Mouse (Mus musculus) frontal cortex, adult (tissue): Measurements from ENCODE around the gene Casc3.

Experiments used
- ATAC-seq: cut with Nextera tagmentation; 2 replicates; pipeline ENCODE4 v1.9.2; 2017; ENCODE audit warnings: mild to moderate bottlenecking, moderate library complexity, mixed read lengths; ENCODE audit not compliant: low TSS enrichment

The Casc3 gene

DNA sequence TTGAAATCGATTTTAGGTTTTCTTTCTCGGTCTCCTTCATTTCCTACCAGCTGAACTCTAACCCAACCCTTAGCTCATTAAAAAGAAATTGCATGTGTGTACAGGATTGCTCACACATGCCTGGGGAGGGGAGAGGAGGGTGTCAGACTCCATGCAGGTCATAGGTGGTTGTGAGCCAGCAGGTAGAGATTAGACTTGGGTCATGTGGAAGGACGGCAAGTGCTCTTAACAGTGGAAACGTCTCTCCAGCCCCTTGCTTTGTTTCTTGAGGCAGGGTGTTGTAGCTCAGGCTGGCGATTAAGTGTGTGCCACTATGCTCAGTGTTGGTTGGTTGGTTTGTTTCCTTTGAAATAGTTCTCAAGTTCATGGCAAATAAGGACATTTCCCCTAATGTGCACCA is 66.1 kb downstream of the Casc3 start:
- ATAC-seq: no peak

DNA sequence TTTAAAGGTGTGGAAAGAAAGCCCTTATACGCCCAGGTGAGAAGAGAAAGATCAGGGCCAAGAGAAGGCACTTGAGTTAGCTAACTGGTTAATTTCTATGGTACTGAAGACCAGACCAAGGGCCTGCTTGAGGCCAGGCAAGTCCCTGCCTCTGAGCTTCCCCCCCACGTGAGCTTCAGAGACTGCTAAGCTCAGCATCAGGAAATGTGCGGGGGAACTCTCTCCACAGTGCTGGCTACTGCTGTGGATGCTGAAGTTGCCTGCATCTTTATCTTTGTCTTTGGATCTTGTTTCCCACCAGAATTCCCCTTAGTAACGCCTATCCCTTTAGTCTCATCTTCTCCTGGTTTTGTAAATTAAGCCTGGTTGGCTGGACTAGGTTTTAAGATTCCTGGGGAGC is 66.7 kb downstream of the Casc3 start:
- ATAC-seq: peak; percentile 64

DNA sequence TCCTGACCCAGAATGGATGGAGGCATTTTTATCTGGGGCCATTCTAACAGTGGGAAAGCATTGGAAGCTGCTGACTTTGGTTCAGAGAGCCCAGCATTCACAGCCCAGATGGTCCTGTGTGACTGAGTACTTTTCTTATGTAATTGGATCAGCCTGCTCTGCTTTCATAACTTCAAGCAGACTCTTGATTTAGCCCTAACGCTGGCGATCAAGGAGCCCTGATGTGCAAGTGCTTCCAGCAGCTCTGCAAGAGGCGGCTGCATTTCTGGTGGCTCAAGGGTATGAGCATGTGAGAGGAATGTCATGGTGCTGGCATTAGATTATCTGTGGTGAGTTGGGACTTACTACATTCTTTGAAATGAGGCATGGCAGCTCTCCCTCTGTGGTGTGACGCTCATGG is 67.3 kb downstream of the Casc3 start:
- ATAC-seq: peak; percentile 86

DNA sequence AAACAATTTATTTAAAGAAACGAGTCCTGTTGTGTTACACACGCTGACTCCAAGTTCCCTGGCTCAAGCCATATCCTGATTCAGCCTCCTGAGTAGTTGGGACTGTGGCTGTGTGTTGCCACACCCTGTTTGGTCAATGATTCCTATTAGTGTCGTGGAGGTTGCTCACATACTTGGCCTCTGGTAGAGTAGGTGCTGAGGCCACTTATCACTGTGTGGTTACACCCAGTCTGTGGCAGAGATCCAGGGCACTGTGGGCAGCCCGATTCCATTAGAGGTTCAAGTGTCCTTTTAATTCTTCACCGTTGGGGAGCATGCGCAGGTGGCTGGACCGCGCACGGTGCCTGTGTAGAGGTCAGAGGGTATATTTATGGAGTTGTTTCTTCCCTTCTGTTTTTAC is 69.2 kb downstream of the Casc3 start:
- no peak for ATAC-seq

DNA sequence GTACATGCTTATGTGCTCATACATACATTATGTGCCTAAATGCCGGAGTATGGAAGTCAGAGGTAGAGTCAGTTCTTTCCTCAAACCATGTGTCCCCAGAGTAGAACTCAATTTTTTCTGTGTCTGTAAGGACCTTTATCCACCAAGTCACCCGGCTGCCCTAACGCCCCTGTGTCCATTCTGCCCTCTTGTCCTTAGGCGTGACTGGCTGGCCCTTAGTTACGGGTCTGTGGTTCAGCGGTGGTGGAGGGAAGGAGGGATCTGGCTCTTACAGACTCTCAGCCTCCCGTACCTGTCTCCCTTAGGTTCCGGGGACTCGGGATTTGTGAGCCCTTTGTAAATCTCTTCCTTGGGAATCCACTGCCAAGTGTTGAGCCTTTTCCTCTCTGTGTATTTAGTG is 72.3 kb downstream of the Casc3 start:
- ATAC-seq: no peak
